19 mouse cellular contexts compared by ENCODE assay signal in genomic region chr6:83147280-83147679, GRCm38 (mm10). TPM values are rescaled to one million over a fixed set of nuclear protein-coding genes. Genes with fewer than 3 reads are reported as not detected.
DNase-seq lines count a peak whose midpoint lies in the region; ATAC-seq and TF ChIP-seq lines count a peak whose summit lies in the region.
"Had no signal": no experiment of that assay in that cellular context is flagged by ENCODE, and none has a peak within 500 bp of the region (broad histone marks: within the 10 kb centered on the region; RNA-seq: fewer than 3 reads in every experiment).

No protein-coding gene starts in this region.

- DNase-seq in liver, postnatal 0 days = peak; percentile 12
- no peak for DNase-seq in liver
- peak; percentile 32 for DNase-seq in adrenal gland, postnatal 25 days
- no peak for DNase-seq in urinary bladder, postnatal 25 days (ENCODE audit: low spot score)
- DNase-seq: cerebellum, adult 8-10 months; gastrocnemius, postnatal 14 days; kidney, adult 11 months; lung, adult 18-20 months; lung, postnatal 4 days; thymus, postnatal 36 days had no signal

- TF ChIP-seq CTCF in liver, postnatal 0 days (IDR thresholded peaks at IDR 0.05; ENCODE audit: low read depth) = no peak

- peaks cover 24% of the 10 kb centered on the region for H3K4me1 ChIP-seq in hindbrain, embryonic 12.5 days
- H3K4me1 ChIP-seq in hindbrain, embryonic 16.5 days (ENCODE audit: control insufficient read depth, insufficient read depth, low read depth, low read length) = peaks cover 3% of the 10 kb centered on the region
- 0 out of 2 replicates have a peak, but pooled peaks cover 2% of the 10 kb centered on the region for H3K4me1 ChIP-seq in liver, postnatal 0 days (ENCODE audit: insufficient read depth)

- 71% methylated on average over 7 of the region's 7 CpGs for WGBS in hindbrain, embryonic 12.5 days
- 55% methylated on average over 7 of the region's 7 CpGs for WGBS in hindbrain, embryonic 16.5 days
- WGBS in liver, postnatal 0 days (ENCODE audit: insufficient replicate concordance) = 57% methylated on average over 7 of the region's 7 CpGs

- peaks cover 43% of the 10 kb centered on the region for H3K36me3 ChIP-seq in hindbrain, embryonic 12.5 days
- H3K36me3 ChIP-seq in hindbrain, embryonic 16.5 days (ENCODE audit: control insufficient read depth, insufficient read depth, low read length) = peaks cover 2% of the 10 kb centered on the region; the same call in 1 of the 2 replicates
- peaks cover 9% of the 10 kb centered on the region for H3K36me3 ChIP-seq in liver, postnatal 0 days (replicated peaks; ENCODE audit: insufficient read depth, low read length)
- H3K36me3 ChIP-seq: hindbrain, embryonic 15.5 days had no signal

- no peak for ATAC-seq in hindbrain, embryonic 12.5 days (ENCODE audit: low FRiP score)
- ATAC-seq in hindbrain, embryonic 16.5 days = no peak
- no peak for ATAC-seq in liver, postnatal 0 days
- no peak for ATAC-seq in erythroblast, adult 5-6 weeks (replicated peaks; ENCODE audit: low FRiP score, poor library complexity, severe bottlenecking)

- H3K27ac ChIP-seq in hindbrain, embryonic 12.5 days = no peak overlapping the region
- no peak overlapping the region for H3K27ac ChIP-seq in hindbrain, embryonic 16.5 days (ENCODE audit: low read depth, low read length)
- no peak overlapping the region for H3K27ac ChIP-seq in liver, postnatal 0 days (ENCODE audit: low read depth)
- H3K27ac ChIP-seq: embryonic facial prominence, embryonic 12.5 days; hindbrain, embryonic 15.5 days; limb, embryonic 15.5 days; midbrain, embryonic 12.5 days had no signal

- no peaks in the 10 kb centered on the region for H3K27me3 ChIP-seq in hindbrain, embryonic 12.5 days
- no peaks in the 10 kb centered on the region for H3K27me3 ChIP-seq in hindbrain, embryonic 16.5 days (replicated peaks; ENCODE audit: control insufficient read depth, insufficient read depth, low read length)
- 0 out of 2 replicates have a peak, but pooled peaks cover 3% of the 10 kb centered on the region for H3K27me3 ChIP-seq in liver, postnatal 0 days (ENCODE audit: insufficient read depth, low read length)
- H3K27me3 ChIP-seq: embryonic facial prominence, embryonic 12.5 days; hindbrain, embryonic 15.5 days; limb, embryonic 15.5 days had no signal

- no peak overlapping the region for H3K4me3 ChIP-seq in hindbrain, embryonic 12.5 days
- no peak overlapping the region for H3K4me3 ChIP-seq in hindbrain, embryonic 16.5 days (ENCODE audit: low read length)
- H3K4me3 ChIP-seq in liver, postnatal 0 days (ENCODE audit: low read depth, low read length) = no peak overlapping the region
- H3K4me3 ChIP-seq: embryonic facial prominence, embryonic 12.5 days; hindbrain, embryonic 15.5 days; limb, embryonic 15.5 days; midbrain, embryonic 12.5 days had no signal

- no peaks in the 10 kb centered on the region for H3K9me3 ChIP-seq in hindbrain, embryonic 12.5 days (replicated peaks)
- no peaks in the 10 kb centered on the region for H3K9me3 ChIP-seq in hindbrain, embryonic 16.5 days (ENCODE audit: control insufficient read depth, low read length)
- no peaks in the 10 kb centered on the region for H3K9me3 ChIP-seq in liver, postnatal 0 days (ENCODE audit: low read length)
- H3K9me3 ChIP-seq: embryonic facial prominence, embryonic 12.5 days; G1E; hindbrain, embryonic 15.5 days; limb, embryonic 15.5 days; midbrain, embryonic 12.5 days had no signal

- H3K9ac ChIP-seq in hindbrain, embryonic 12.5 days = 0 out of 2 replicates have a peak overlapping the region, but pooled peaks have one; percentile 14
- H3K9ac ChIP-seq in hindbrain, embryonic 16.5 days (ENCODE audit: low read depth, low read length) = no peak overlapping the region
- H3K9ac ChIP-seq in liver, postnatal 0 days (replicated peaks) = no peak overlapping the region
- H3K9ac ChIP-seq: embryonic facial prominence, embryonic 12.5 days; hindbrain, embryonic 15.5 days; limb, embryonic 15.5 days; midbrain, embryonic 12.5 days had no signal

- TF ChIP-seq EP300 in liver, postnatal 0 days (IDR thresholded peaks at IDR 0.05; ENCODE audit: low read depth) = no peak

- H3K4me2 ChIP-seq in hindbrain, embryonic 12.5 days (replicated peaks) = no peak overlapping the region
- H3K4me2 ChIP-seq in hindbrain, embryonic 16.5 days (ENCODE audit: low read length) = no peak overlapping the region
- no peak overlapping the region for H3K4me2 ChIP-seq in liver, postnatal 0 days (ENCODE audit: low read depth, low read length)
- H3K4me2 ChIP-seq: embryonic facial prominence, embryonic 12.5 days; hindbrain, embryonic 15.5 days; limb, embryonic 15.5 days; midbrain, embryonic 12.5 days had no signal

RNA-seq across cellular contexts. Expression of gene Wdr54, which starts 8.9 kb away (rescaled TPM):
- polyA plus RNA-seq in hindbrain, embryonic 12.5 days (2016; fragmentation: Nextera tagmentation; extraction: Ambion mirVana) = 11.2 and 11.5 TPM in 2 replicates
- polyA plus RNA-seq in hindbrain, embryonic 16.5 days (2015; fragmentation: Nextera tagmentation; extraction: Ambion mirVana) = 19.3 and 21.1 TPM in 2 replicates
- 0.17 and 0.20 TPM in 2 replicates for polyA plus RNA-seq in liver, postnatal 0 days (2015; fragmentation: Nextera tagmentation; extraction: Ambion mirVana)
- total RNA-seq in adrenal gland, postnatal 25 days (2021) = 1.2 and 5.1 TPM in 2 replicates
- total RNA-seq in erythroblast, adult 5-6 weeks (2015; ENCODE audit: low replicate concordance) = not detected in 2 replicates
- total RNA-seq in erythroblast, adult 5-6 weeks (2017; ENCODE audit: low replicate concordance) = 0.28 TPM in 1 of 2 replicates, not detected in the other
- total RNA-seq: common myeloid progenitor, adult 5-6 weeks had no signal
- polyA plus RNA-seq: G1E had no signal

RNA-seq across cellular contexts. Expression of gene 1700003E16Rik, which starts 8.9 kb away (rescaled TPM):
- 4.4 and 5.2 TPM in 2 replicates for polyA plus RNA-seq in hindbrain, embryonic 12.5 days (2016; fragmentation: Nextera tagmentation; extraction: Ambion mirVana)
- polyA plus RNA-seq in hindbrain, embryonic 16.5 days (2015; fragmentation: Nextera tagmentation; extraction: Ambion mirVana) = 11.0 and 12.9 TPM in 2 replicates
- 0.25 and 0.27 TPM in 2 replicates for polyA plus RNA-seq in liver, postnatal 0 days (2015; fragmentation: Nextera tagmentation; extraction: Ambion mirVana)
- total RNA-seq in adrenal gland, postnatal 25 days (2021) = 0.61 and 1.2 TPM in 2 replicates
- total RNA-seq in erythroblast, adult 5-6 weeks (2015; ENCODE audit: low replicate concordance) = not detected in 2 replicates
- not detected in 2 replicates for total RNA-seq in erythroblast, adult 5-6 weeks (2017; ENCODE audit: low replicate concordance)
- total RNA-seq: common myeloid progenitor, adult 5-6 weeks; gastrocnemius, postnatal 14 days had no signal
- polyA plus RNA-seq: G1E had no signal

RNA-seq across cellular contexts. Expression of gene Rtkn, which starts 12.0 kb away (rescaled TPM):
- 40.7 and 42.6 TPM in 2 replicates for polyA plus RNA-seq in hindbrain, embryonic 12.5 days (2016; fragmentation: Nextera tagmentation; extraction: Ambion mirVana)
- polyA plus RNA-seq in hindbrain, embryonic 16.5 days (2015; fragmentation: Nextera tagmentation; extraction: Ambion mirVana) = 18.9 and 20.3 TPM in 2 replicates
- polyA plus RNA-seq in liver, postnatal 0 days (2015; fragmentation: Nextera tagmentation; extraction: Ambion mirVana) = 7.0 and 7.1 TPM in 2 replicates
- 17.6 and 22.6 TPM in 2 replicates for total RNA-seq in adrenal gland, postnatal 25 days (2021)
- total RNA-seq in erythroblast, adult 5-6 weeks (2015; ENCODE audit: low replicate concordance) = 0.63 TPM in 1 of 2 replicates, not detected in the other
- not detected in 2 replicates for total RNA-seq in erythroblast, adult 5-6 weeks (2017; ENCODE audit: low replicate concordance)

RNA-seq across cellular contexts. Expression of gene Dctn1, which starts 18.4 kb away (rescaled TPM):
- 158 and 168 TPM in 2 replicates for polyA plus RNA-seq in hindbrain, embryonic 12.5 days (2016; fragmentation: Nextera tagmentation; extraction: Ambion mirVana)
- 155 and 167 TPM in 2 replicates for polyA plus RNA-seq in hindbrain, embryonic 16.5 days (2015; fragmentation: Nextera tagmentation; extraction: Ambion mirVana)
- polyA plus RNA-seq in liver, postnatal 0 days (2015; fragmentation: Nextera tagmentation; extraction: Ambion mirVana) = 13.2 and 14.7 TPM in 2 replicates
- total RNA-seq in adrenal gland, postnatal 25 days (2021) = 138 and 172 TPM in 2 replicates
- total RNA-seq in erythroblast, adult 5-6 weeks (2015; ENCODE audit: low replicate concordance) = 21.7 and 21.9 TPM in 2 replicates
- total RNA-seq in erythroblast, adult 5-6 weeks (2017; ENCODE audit: low replicate concordance) = 18.0 and 25.9 TPM in 2 replicates

RNA-seq across cellular contexts. Expression of gene Ino80b, which starts 22.0 kb away (rescaled TPM):
- 19.6 and 19.9 TPM in 2 replicates for polyA plus RNA-seq in hindbrain, embryonic 12.5 days (2016; fragmentation: Nextera tagmentation; extraction: Ambion mirVana)
- 13.5 and 14.7 TPM in 2 replicates for polyA plus RNA-seq in hindbrain, embryonic 16.5 days (2015; fragmentation: Nextera tagmentation; extraction: Ambion mirVana)
- 5.1 and 5.7 TPM in 2 replicates for polyA plus RNA-seq in liver, postnatal 0 days (2015; fragmentation: Nextera tagmentation; extraction: Ambion mirVana)
- total RNA-seq in adrenal gland, postnatal 25 days (2021) = 24.3 and 31.3 TPM in 2 replicates
- 0.77 and 5.2 TPM in 2 replicates for total RNA-seq in erythroblast, adult 5-6 weeks (2015; ENCODE audit: low replicate concordance)
- total RNA-seq in erythroblast, adult 5-6 weeks (2017; ENCODE audit: low replicate concordance) = 19.2 and 25.0 TPM in 2 replicates

Comparison
In these comparisons a context has a peak if more than half of its experiments do, and no peak if none do; other contexts are left out.
1. DNase-seq: peak in liver, postnatal 0 days (single experiment) and adrenal gland, postnatal 25 days (single experiment); none in liver (single experiment) and urinary bladder, postnatal 25 days (single experiment).
2. RNA of gene Wdr54, which starts 8.9 kb away (polyA plus RNA-seq): 19.3 to 21.1 TPM in hindbrain, embryonic 16.5 days and 11.2 to 11.5 TPM in hindbrain, embryonic 12.5 days; 0.17 to 0.20 TPM in liver, postnatal 0 days; every median in the first group is over 10 times any median in the second.